Mouse (Mus musculus): Measurements from ENCODE around the gene Myh7b. TPM values are rescaled to one million over a fixed set of nuclear protein-coding genes. Genes with fewer than 3 reads are reported as not detected.

Gene Myh7b
- total RNA-seq, 2 experiments from 2014 or later = 5.5 to 5.6 TPM

DNA sequence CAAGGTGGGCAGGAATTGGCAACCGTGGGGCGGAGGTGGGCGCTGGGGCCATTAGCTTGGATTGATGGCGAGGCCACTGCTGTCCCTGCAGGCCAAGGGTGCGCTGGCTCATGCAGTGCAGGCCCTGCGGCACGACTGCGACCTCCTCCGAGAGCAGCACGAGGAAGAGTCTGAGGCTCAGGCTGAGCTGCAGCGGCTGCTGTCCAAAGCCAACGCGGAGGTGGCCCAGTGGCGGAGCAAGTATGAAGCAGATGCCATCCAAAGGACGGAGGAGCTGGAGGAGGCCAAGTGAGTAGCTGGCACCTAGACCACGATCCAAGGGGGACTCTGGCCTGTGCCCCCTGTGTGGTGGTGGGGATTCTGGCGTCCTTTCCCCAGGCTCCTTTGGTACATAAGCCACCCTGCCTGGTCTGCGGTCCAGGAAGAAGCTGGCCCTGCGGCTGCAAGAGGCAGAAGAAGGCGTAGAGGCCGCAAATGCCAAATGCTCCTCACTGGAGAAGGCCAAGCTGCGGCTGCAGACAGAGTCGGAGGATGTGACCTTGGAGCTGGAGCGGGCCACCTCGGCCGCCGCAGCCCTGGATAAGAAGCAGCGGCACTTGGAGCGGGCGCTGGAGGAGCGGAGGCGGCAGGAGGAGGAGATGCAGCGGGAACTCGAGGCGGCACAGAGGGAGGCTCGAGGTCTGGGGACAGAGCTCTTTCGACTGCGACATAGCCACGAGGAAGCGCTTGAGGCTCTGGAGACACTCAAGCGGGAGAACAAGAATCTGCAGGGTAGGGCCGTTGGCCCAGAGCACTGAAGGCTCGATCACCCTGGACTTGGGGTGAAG lies 19.8 kb downstream of the Myh7b start:
- TF ChIP-seq CTCF (conservative IDR thresholded peaks at IDR 0.05) = peak; percentile 51
- Histone ChIP-seq H3K4me3 (no peak overlapping the region), H3K27ac (peak overlapping the region; percentile 37; the same call in 1 of the 2 replicates)
- DNase-seq (ENCODE audit: low spot score in 2 of 2) = no peak

- no peak for TF ChIP-seq CTCF (conservative IDR thresholded peaks at IDR 0.05)
- no peak for DNase-seq (ENCODE audit: low spot score in 2 of 2)
Measured at GRCm38 (mm10) chr2:155632138-155632936, 21.3 kb downstream of the Myh7b start.

DNA sequence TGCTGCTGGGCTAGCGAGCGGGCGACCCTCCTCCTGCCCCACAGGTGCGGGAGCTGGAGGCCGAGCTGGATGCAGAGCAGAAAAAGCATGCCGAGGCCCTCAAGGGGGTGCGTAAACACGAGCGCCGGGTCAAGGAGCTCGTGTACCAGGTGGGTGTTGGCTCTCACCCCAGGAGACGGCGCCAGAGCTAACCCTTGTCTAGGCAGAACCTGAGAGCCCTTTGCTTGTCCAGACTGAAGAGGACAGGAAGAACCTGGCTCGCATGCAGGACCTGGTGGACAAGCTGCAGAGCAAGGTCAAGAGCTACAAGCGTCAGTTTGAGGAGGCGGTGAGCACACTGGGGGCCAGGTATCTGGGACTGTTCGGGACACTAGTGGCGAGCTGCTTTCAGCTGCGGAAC lies 22.1 kb downstream of the Myh7b start:
- Histone ChIP-seq H3K27ac (no peak overlapping the region), H3K4me3 (no peak overlapping the region)
- no peak for DNase-seq (ENCODE audit: low spot score in 2 of 2)
- no peak for TF ChIP-seq CTCF (conservative IDR thresholded peaks at IDR 0.05)

More at GRCm38 (mm10) chr2:155632138-155632936, 21.3 kb downstream of the Myh7b start:
- no peak overlapping the region for H3K27ac ChIP-seq
- H3K4me3 ChIP-seq = no peak overlapping the region

GRCm38 (mm10) chr2:155633731-155634130 lies 22.7 kb downstream of the Myh7b start:
- Histone ChIP-seq H3K4me3 (no peak overlapping the region), H3K27ac (no peak overlapping the region)
- DNase-seq (ENCODE audit: low spot score in 2 of 2) = no peak
- TF ChIP-seq CTCF (conservative IDR thresholded peaks at IDR 0.05) = no peak

DNA sequence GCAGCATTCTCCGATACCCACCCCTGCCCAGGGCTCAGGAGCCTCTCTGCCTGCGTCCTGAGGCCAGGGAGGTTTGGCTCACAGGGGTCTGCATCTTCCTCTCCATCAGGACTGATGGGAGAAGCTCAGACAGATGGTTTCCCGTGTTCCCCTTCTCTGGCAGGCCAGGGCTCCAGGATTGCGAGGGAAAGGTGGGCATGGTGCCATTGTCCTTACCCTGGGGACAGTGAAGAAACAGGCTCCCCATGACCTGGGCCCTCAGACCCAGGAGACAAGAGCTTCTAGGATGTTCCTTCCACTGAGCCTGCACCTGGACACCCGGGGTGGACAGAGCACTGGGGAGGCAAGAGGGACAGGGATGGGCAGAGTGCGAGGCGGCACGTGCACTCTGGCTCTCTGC lies 23.6 kb downstream of the Myh7b start:
- Histone ChIP-seq H3K4me3 (no peak overlapping the region), H3K27ac (no peak overlapping the region; the same call in 1 of the 2 replicates)
- TF ChIP-seq CTCF (conservative IDR thresholded peaks at IDR 0.05) = no peak
- no peak for DNase-seq (ENCODE audit: low spot score in 2 of 2)

DNA sequence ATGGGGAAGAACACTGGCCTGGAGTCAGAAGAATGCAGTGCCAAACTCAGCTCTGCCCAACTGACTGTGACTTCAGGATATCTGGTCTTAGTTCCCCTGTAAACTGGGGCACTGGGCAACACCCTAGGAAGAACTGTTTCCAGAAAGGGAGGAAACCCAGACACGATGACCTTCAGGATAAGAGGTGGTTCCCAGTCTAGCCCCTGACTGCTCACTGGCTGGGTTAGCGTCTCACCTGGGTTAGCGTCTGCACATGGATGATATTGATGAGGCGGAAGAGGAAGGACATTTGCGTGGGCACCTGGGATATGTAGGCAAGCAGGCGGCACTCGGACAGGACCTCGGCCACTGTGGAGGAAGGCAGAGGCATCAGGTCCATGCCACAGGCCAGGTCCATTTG lies 24.9 kb downstream of the Myh7b start:
- DNase-seq (ENCODE audit: low spot score in 2 of 2) = no peak
- Histone ChIP-seq H3K4me3 (no peak overlapping the region), H3K27ac (no peak overlapping the region)
- no peak for TF ChIP-seq CTCF (conservative IDR thresholded peaks at IDR 0.05)

DNA sequence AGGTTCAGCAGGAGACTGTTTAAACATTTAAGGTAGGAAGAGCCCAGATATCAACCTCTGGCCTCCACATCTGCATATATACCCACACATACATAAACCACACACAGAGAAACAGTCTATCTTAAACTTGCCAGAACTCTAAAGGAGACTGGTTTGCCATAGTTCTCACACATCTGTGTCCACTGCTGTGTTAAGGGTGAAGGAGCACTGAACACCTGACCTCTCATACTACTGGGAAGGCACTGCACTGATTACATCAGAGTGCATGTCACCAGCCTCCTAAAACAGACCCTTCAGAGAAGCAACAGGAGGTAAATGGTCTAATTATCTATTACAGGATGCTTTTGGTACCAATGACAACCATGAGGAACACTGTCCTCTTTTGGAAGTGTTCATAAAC lies 25.9 kb downstream of the Myh7b start:
- TF ChIP-seq CTCF (conservative IDR thresholded peaks at IDR 0.05) = no peak
- no peak overlapping the region for H3K27ac ChIP-seq
- no peak for DNase-seq (ENCODE audit: low spot score in 2 of 2)
- no peak overlapping the region for H3K4me3 ChIP-seq

DNA sequence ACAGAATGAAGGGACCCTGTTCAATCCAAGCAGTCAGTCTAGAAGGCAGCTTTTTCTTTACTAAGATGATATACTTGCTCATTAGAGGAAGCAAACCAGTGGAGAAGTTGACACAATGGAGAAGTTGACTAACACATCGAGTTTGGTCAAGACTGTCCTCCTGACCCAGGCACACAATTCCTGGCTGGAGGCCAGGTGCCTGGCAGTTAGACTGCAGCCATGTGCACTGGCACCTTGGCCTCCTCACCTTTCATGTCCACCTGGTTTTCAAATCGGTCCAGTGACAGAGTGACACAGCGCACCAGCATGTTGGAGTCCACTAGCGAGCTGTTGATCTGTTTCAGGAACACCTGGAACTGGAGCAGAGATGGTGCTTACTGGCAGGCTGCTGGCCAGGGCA lies 26.4 kb downstream of the Myh7b start:
- Histone ChIP-seq H3K4me3 (no peak overlapping the region), H3K27ac (no peak overlapping the region)
- no peak for TF ChIP-seq CTCF (conservative IDR thresholded peaks at IDR 0.05)
- DNase-seq (ENCODE audit: low spot score in 2 of 2) = no peak

DNA sequence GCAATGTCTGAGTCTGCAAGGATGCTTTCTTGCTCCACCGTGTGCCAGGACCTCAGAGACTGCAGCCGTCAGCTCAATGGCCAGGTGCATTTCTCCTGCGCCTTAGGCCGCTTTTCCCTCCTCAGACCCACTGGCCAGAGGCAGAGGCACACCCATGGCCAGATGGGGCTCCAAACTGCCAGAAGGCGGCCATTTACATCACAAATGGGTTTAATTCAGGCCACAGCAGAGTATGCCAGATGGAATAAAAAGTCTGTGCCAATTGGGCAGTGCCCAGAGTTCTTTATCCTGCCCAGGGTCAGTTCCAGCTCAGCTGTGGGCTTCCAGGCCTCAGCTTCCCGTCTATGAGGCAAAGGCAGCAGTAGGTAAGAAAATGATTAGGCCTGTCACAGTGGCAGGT lies 29.6 kb downstream of the Myh7b start:
- H3K4me3 ChIP-seq = no peak overlapping the region
- DNase-seq (ENCODE audit: low spot score in 2 of 2) = peak; percentile 51 to 69
- peak overlapping the region; percentile 63 for H3K27ac ChIP-seq
- TF ChIP-seq CTCF (conservative IDR thresholded peaks at IDR 0.05) = 0 out of 2 replicates have a peak, but pooled peaks have one; percentile 13

- no peak for TF ChIP-seq CTCF (conservative IDR thresholded peaks at IDR 0.05)
- Histone ChIP-seq H3K27ac (peak overlapping the region; percentile 63), H3K4me3 (no peak overlapping the region)
- DNase-seq (ENCODE audit: low spot score in 2 of 2) = no peak
Measured at GRCm38 (mm10) chr2:155641540-155642472, 30.8 kb downstream of the Myh7b start.

DNA sequence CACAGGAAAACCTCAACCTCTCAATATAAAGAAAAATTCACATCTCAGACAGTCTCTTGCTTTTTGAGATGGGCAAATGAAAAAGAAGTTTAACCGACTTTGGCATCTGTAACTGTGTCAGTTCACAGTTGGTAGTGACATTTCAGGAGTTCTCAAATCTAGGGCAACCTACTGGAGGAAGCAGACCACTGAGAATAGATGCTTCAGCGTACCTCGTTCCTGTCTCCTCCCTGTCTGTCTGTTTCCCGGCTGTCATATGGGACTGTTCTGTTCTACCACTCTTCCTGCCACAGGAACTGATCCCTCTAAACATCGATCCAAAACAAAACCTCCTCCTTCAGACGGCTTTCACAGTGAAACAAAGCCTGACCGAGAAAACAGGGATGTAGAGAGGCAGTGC lies 34.7 kb downstream of the Myh7b start:
- no peak overlapping the region for H3K4me3 ChIP-seq
- no peak for DNase-seq (ENCODE audit: low spot score in 2 of 2)
- peak overlapping the region; percentile 14; the same call in 1 of the 2 replicates for H3K27ac ChIP-seq
- TF ChIP-seq CTCF (conservative IDR thresholded peaks at IDR 0.05) = no peak

GRCm38 (mm10) chr2:155652618-155653017 lies 41.6 kb downstream of the Myh7b start:
- Histone ChIP-seq H3K27ac (no peak overlapping the region), H3K4me3 (no peak overlapping the region)
- TF ChIP-seq CTCF (conservative IDR thresholded peaks at IDR 0.05) = no peak
- DNase-seq (ENCODE audit: low spot score in 2 of 2) = no peak
